Mouse (Mus musculus): ENCODE results near the gene Snrnp25. TPM values are rescaled to one million over a fixed set of nuclear protein-coding genes. Genes with fewer than 3 reads are reported as not detected.
A peak's percentile ranks its signal among the peaks of the same experiment; 100 is the strongest.

Snrnp25 gene
- polyA plus RNA-seq, 1 experiment from 2014 or later = 61.4 TPM

GRCm38 (mm10) chr11:32227555-32227954 is 22.3 kb downstream of the Snrnp25 start:
- no peak overlapping the region for H3K4me2 ChIP-seq
- no peak overlapping the region for H3K27ac ChIP-seq
- H3K9me3 ChIP-seq = no peaks in the 10 kb centered on the region
- ATAC-seq (ENCODE audit: low FRiP score) = no peak
- H3K27me3 ChIP-seq = peaks cover 28% of the 10 kb centered on the region
- H3K9ac ChIP-seq = 0 out of 2 replicates have a peak overlapping the region, but pooled peaks have one; percentile 74
- H3K4me3 ChIP-seq (replicated peaks) = no peak overlapping the region
- 91% methylated on average over 9 of the region's 9 CpGs for WGBS
- H3K36me3 ChIP-seq (replicated peaks) = peaks cover 33% of the 10 kb centered on the region
- peaks cover 17% of the 10 kb centered on the region for H3K4me1 ChIP-seq

- peaks cover 41% of the 10 kb centered on the region for H3K36me3 ChIP-seq (replicated peaks)
- H3K27ac ChIP-seq = no peak overlapping the region
- no peak overlapping the region for H3K4me2 ChIP-seq
- ATAC-seq (ENCODE audit: low FRiP score) = no peak
- no peaks in the 10 kb centered on the region for H3K9me3 ChIP-seq
- peaks cover 12% of the 10 kb centered on the region for H3K4me1 ChIP-seq
- H3K9ac ChIP-seq = no peak overlapping the region
- H3K4me3 ChIP-seq (replicated peaks) = no peak overlapping the region
- 91% methylated on average over 3 of the region's 3 CpGs for WGBS
- peaks cover 20% of the 10 kb centered on the region for H3K27me3 ChIP-seq
These were observed 23.2 kb downstream of the Snrnp25 start for GRCm38 (mm10) chr11:32228292-32228845.

- H3K27ac ChIP-seq = no peak overlapping the region
- 89% methylated on average over 4 of the region's 4 CpGs for WGBS
- no peaks in the 10 kb centered on the region for H3K9me3 ChIP-seq
- ATAC-seq (ENCODE audit: low FRiP score) = no peak
- peaks cover 12% of the 10 kb centered on the region for H3K4me1 ChIP-seq
- H3K36me3 ChIP-seq (replicated peaks) = peaks cover 57% of the 10 kb centered on the region
- 0 out of 2 replicates have a peak, but pooled peaks cover 2% of the 10 kb centered on the region for H3K27me3 ChIP-seq
- no peak overlapping the region for H3K9ac ChIP-seq
- no peak overlapping the region for H3K4me3 ChIP-seq (replicated peaks)
- H3K4me2 ChIP-seq = no peak overlapping the region
These were observed 25.0 kb downstream of the Snrnp25 start for GRCm38 (mm10) chr11:32230220-32230619.

- Histone ChIP-seq H3K27ac (no peak overlapping the region), H3K4me1 (peaks cover 15% of the 10 kb centered on the region), H3K9ac (no peak overlapping the region), H3K27me3 (no peaks in the 10 kb centered on the region), H3K4me3 (replicated peaks) (no peak overlapping the region), H3K9me3 (no peaks in the 10 kb centered on the region), H3K4me2 (no peak overlapping the region), H3K36me3 (replicated peaks) (peaks cover 58% of the 10 kb centered on the region)
- whole genome bisulfite sequencing = 89% methylated on average over 2 of the region's 2 CpGs
- no peak for ATAC-seq (ENCODE audit: low FRiP score)
These were observed 25.9 kb downstream of the Snrnp25 start for GRCm38 (mm10) chr11:32231125-32231524.

- Histone ChIP-seq H3K9ac (no peak overlapping the region), H3K9me3 (no peaks in the 10 kb centered on the region), H3K4me1 (peaks cover 7% of the 10 kb centered on the region; the same call in 1 of the 2 replicates), H3K27ac (0 out of 2 replicates have a peak overlapping the region, but pooled peaks have one; percentile 8), H3K36me3 (replicated peaks) (peaks cover 66% of the 10 kb centered on the region), H3K4me2 (no peak overlapping the region), H3K27me3 (no peaks in the 10 kb centered on the region), H3K4me3 (replicated peaks) (no peak overlapping the region)
- WGBS = 90% methylated on average over 10 of the region's 10 CpGs
- no peak for ATAC-seq (ENCODE audit: low FRiP score)
These were observed 27.6 kb downstream of the Snrnp25 start for GRCm38 (mm10) chr11:32232848-32233247.

- 92% methylated on average over 3 of the region's 3 CpGs for WGBS
- Histone ChIP-seq H3K4me3 (replicated peaks) (no peak overlapping the region), H3K9me3 (no peaks in the 10 kb centered on the region), H3K27me3 (no peaks in the 10 kb centered on the region), H3K4me2 (no peak overlapping the region), H3K27ac (no peak overlapping the region), H3K9ac (no peak overlapping the region), H3K36me3 (replicated peaks) (peaks cover 67% of the 10 kb centered on the region), H3K4me1 (peaks cover 7% of the 10 kb centered on the region; the same call in 1 of the 2 replicates)
- no peak for ATAC-seq (ENCODE audit: low FRiP score)
These were observed 28.7 kb downstream of the Snrnp25 start for GRCm38 (mm10) chr11:32233895-32234294.

GRCm38 (mm10) chr11:32234816-32235485 is 29.7 kb downstream of the Snrnp25 start:
- Histone ChIP-seq H3K9ac (no peak overlapping the region), H3K4me1 (peaks cover 7% of the 10 kb centered on the region; the same call in 1 of the 2 replicates), H3K27ac (no peak overlapping the region), H3K4me3 (replicated peaks) (no peak overlapping the region), H3K36me3 (replicated peaks) (peaks cover 68% of the 10 kb centered on the region), H3K9me3 (no peaks in the 10 kb centered on the region), H3K4me2 (no peak overlapping the region), H3K27me3 (no peaks in the 10 kb centered on the region)
- WGBS = 88% methylated on average over 6 of the region's 6 CpGs
- no peak for ATAC-seq (ENCODE audit: low FRiP score)

- no peak for ATAC-seq (ENCODE audit: low FRiP score)
- 64% methylated on average over 3 of the region's 3 CpGs for WGBS
- Histone ChIP-seq H3K4me2 (no peak overlapping the region), H3K9ac (no peak overlapping the region), H3K9me3 (no peaks in the 10 kb centered on the region), H3K27me3 (no peaks in the 10 kb centered on the region), H3K27ac (0 out of 2 replicates have a peak overlapping the region, but pooled peaks have one; percentile 26), H3K36me3 (replicated peaks) (peaks cover 70% of the 10 kb centered on the region), H3K4me3 (replicated peaks) (no peak overlapping the region), H3K4me1 (peaks cover 7% of the 10 kb centered on the region; the same call in 1 of the 2 replicates)
These were observed 30.4 kb downstream of the Snrnp25 start for GRCm38 (mm10) chr11:32235646-32236045.

- Histone ChIP-seq H3K27ac (0 out of 2 replicates have a peak overlapping the region, but pooled peaks have one; percentile 46), H3K27me3 (no peaks in the 10 kb centered on the region), H3K36me3 (replicated peaks) (peaks cover 70% of the 10 kb centered on the region), H3K4me1 (peaks cover 7% of the 10 kb centered on the region; the same call in 1 of the 2 replicates), H3K4me2 (no peak overlapping the region), H3K4me3 (replicated peaks) (no peak overlapping the region), H3K9ac (no peak overlapping the region), H3K9me3 (no peaks in the 10 kb centered on the region)
- no peak for ATAC-seq (ENCODE audit: low FRiP score)
- 80% methylated on average over 2 of the region's 2 CpGs for WGBS
These were observed 30.9 kb downstream of the Snrnp25 start for GRCm38 (mm10) chr11:32236132-32236531.

- no peak for ATAC-seq (ENCODE audit: low FRiP score)
- H3K4me3 ChIP-seq (replicated peaks) = no peak overlapping the region
- peaks cover 7% of the 10 kb centered on the region; the same call in 1 of the 2 replicates for H3K4me1 ChIP-seq
- no peak overlapping the region for H3K27ac ChIP-seq
- H3K9me3 ChIP-seq = no peaks in the 10 kb centered on the region
- H3K4me2 ChIP-seq = no peak overlapping the region
- H3K9ac ChIP-seq = no peak overlapping the region
- WGBS = 61% methylated on average over 9 of the region's 9 CpGs
- H3K36me3 ChIP-seq (replicated peaks) = peaks cover 70% of the 10 kb centered on the region
- no peaks in the 10 kb centered on the region for H3K27me3 ChIP-seq
These were observed 31.6 kb downstream of the Snrnp25 start for GRCm38 (mm10) chr11:32236712-32237410.

- peaks cover 69% of the 10 kb centered on the region for H3K36me3 ChIP-seq (replicated peaks)
- H3K9ac ChIP-seq = no peak overlapping the region
- H3K9me3 ChIP-seq = no peaks in the 10 kb centered on the region
- H3K4me1 ChIP-seq = peaks cover 7% of the 10 kb centered on the region; the same call in 1 of the 2 replicates
- H3K4me2 ChIP-seq = no peak overlapping the region
- no peak overlapping the region for H3K4me3 ChIP-seq (replicated peaks)
- H3K27me3 ChIP-seq = no peaks in the 10 kb centered on the region
- no peak overlapping the region for H3K27ac ChIP-seq
- ATAC-seq (ENCODE audit: low FRiP score) = no peak
- WGBS = 91% methylated on average over 3 of the region's 3 CpGs
These were observed 32.2 kb downstream of the Snrnp25 start for GRCm38 (mm10) chr11:32237411-32237795.

- H3K9me3 ChIP-seq = no peaks in the 10 kb centered on the region
- H3K36me3 ChIP-seq (replicated peaks) = peaks cover 63% of the 10 kb centered on the region
- H3K4me2 ChIP-seq = no peak overlapping the region
- 71% methylated on average over 5 of the region's 5 CpGs for WGBS
- no peaks in the 10 kb centered on the region for H3K27me3 ChIP-seq
- H3K4me3 ChIP-seq (replicated peaks) = no peak overlapping the region
- no peak overlapping the region for H3K27ac ChIP-seq
- no peak overlapping the region for H3K9ac ChIP-seq
- peak; percentile 59; the same call in 1 of the 2 replicates for ATAC-seq (ENCODE audit: low FRiP score)
- H3K4me1 ChIP-seq = peaks cover 7% of the 10 kb centered on the region; the same call in 1 of the 2 replicates
These were observed 33.1 kb downstream of the Snrnp25 start for GRCm38 (mm10) chr11:32238093-32238860.
